Mouse (Mus musculus): ENCODE measurements around the gene Gpr183.

DNA sequence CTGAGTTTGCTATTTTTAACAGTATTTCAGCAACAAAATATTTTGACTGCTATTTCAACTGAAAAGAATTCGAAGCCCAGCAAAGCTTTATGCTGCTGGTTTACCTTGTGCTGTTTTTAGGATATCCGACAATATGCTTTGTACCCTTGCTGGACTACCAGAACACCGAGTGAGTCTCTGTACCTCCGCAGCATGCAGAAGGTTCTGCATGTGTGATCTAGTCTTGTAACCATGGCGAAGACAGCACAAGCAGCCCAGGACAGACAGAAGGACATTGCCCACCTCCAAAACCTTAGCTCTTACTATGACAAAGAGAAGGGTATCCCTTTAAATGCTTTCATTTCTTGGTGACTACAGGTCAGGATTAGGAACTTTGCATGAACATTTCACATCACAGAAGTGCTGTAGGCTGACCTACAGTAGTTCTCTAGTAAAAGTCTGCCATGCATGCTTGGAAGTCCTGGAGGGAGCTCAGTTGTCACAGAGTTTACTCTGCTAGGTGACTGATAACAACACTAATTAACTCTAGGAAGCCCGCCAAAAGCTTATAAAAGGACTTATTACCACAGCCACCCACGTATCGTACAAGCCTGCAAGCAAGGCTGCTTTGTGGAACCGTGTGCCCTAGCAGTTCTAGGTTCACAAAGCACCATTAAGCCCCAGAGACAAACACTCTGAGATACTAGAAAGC lies 1.6 kb downstream of the Gpr183 start:
- no peak for TF ChIP-seq CTCF (IDR thresholded peaks at IDR 0.05; ENCODE audit: low read depth)
- no peak for TF ChIP-seq EP300 (IDR thresholded peaks at IDR 0.05; ENCODE audit: low read depth)
